Mouse (Mus musculus) E14TG2a.4 (cell line): ENCODE data around the gene Ndufs3.

ENCODE experiments used
- CTCF ChIP-seq: conservative IDR thresholded peaks from 2 replicates; pipeline ENCODE4 v1.5.1; 2014; ENCODE audit warnings: low read length
- NANOG ChIP-seq: IDR thresholded peaks from 2 replicates; pipeline ENCODE4 v1.6.1; 2014; ENCODE audit warnings: borderline replicate concordance, low read length, mixed read lengths
- POU5F1 ChIP-seq: IDR thresholded peaks from 2 replicates; pipeline ENCODE4 v1.6.1; 2014; ENCODE audit warnings: low read length, borderline replicate concordance

DNA sequence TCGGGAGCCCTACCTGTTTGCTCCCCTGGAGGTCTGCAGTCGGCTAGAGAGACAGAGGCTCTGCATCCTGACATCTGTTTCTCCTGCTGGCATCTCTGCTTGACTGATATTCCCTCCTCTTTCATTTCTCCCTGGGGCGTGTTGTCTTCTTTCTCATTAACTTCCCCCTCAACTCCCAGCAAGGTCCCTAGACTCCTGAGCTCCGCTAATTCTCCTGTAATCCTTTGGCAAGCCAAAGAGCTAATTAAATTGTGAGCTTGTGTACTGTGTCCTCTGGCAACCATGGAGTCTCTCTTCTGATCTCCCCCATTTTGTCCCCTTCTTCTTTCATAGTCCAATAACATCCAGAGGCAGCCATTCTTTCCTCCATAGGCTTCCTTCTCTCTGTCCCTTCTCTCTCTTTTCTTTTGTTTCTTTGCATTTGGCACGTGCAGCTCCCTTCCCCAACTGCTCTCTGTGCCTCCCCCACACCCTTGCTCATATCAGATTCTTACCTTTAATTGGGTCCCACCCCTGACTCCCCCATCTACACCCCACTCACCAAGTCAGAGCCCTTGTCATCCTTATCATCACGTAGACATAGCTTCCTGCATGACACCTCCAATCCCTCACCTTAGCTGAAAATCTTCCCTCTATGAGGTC lies 24.4 kb downstream of the Ndufs3 start:
- TF ChIP-seq CTCF (no peak), POU5F1 (no peak), NANOG (no peak)
